Mouse (Mus musculus): ENCODE data around the gene Apol11a.
"Not testable (repeated sequence)": the region's sequence is repeated elsewhere in the genome, so short reads cannot be mapped to it uniquely, and the experiment has no call there.

- not testable (repeated sequence) for TF ChIP-seq CTCF, EP300 (IDR thresholded peaks at IDR 0.05; ENCODE audit: low read depth)
Measured at GRCm38 (mm10) chr15:77476693-77477092, 31.4 kb upstream of the Apol11a start, which contains the start of gene Apol10a.

Measured in liver, postnatal 0 days (tissue).